Mouse (Mus musculus): ENCODE data around the gene Gm49630.
"Not testable (repeated sequence)": the region's sequence is repeated elsewhere in the genome, so short reads cannot be mapped to it uniquely, and the experiment has no call there.

DNA sequence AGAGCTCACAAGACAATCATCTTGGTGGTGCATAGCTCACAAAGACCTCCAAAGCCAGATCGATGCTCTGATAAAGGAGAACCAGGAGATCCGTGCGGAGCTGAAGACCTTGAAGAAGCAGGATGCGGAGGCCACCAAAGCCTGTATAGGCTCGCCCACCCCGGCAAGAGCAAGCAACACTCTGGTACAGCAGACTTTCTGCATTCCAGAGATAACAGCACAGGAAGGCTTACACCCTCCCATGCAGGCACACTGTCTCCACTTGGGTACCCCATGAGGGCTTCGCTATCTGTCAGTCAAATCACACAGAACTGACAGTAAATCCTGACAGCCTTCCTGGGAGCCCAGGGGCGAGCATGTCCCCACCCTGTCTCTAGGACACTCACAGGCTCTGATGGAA is 45.4 kb downstream of the Gm49630 start:
- TF ChIP-seq CTCF (IDR thresholded peaks at IDR 0.05; ENCODE audit: control insufficient read depth, insufficient read depth, insufficient read length); CEBPB (IDR thresholded peaks at IDR 0.05; ENCODE audit: low read depth); MAX (IDR thresholded peaks at IDR 0.05); USF1 (IDR thresholded peaks at IDR 0.05; ENCODE audit: low read depth); MYOG (IDR thresholded peaks at IDR 0.05; ENCODE audit: control insufficient read depth, extremely low read depth, insufficient read length); MYOD1 (IDR thresholded peaks at IDR 0.05; ENCODE audit: control insufficient read depth, insufficient read length, low read depth): not testable (repeated sequence)

All from C2C12 (cell line).